Mouse (Mus musculus) heart, embryonic 11.5 days (tissue): Measurements from ENCODE around the gene Nkap. TPM values are rescaled to one million over a fixed set of nuclear protein-coding genes. Genes with fewer than 3 reads are reported as not detected.
"Not testable (repeated sequence)": the region's sequence is repeated elsewhere in the genome, so short reads cannot be mapped to it uniquely, and the experiment has no call there.

ENCODE experiments used
- ATAC-seq: fragments of 200-750 bp; cut with Nextera tagmentation; replicated peaks from 2 replicates; pipeline ENCODE4 v1.8.0; 2017; ENCODE audit warnings: moderate library complexity; ENCODE audit not compliant: insufficient number of reproducible peaks, low FRiP score, low TSS enrichment
- H3K27ac ChIP-seq: fragments of 300-500 bp; sonication (generic); 2 replicates; pipeline ENCODE4 v1.5.1; 2014; ENCODE audit warnings: mild to moderate bottlenecking, low read depth, low read length
- H3K27me3 ChIP-seq: fragments of 300-500 bp; sonication (generic); 2 replicates; pipeline ENCODE4 v1.6.1; 2014; ENCODE audit warnings: mild to moderate bottlenecking, low read length, mixed read lengths; ENCODE audit not compliant: control insufficient read depth, insufficient read depth
- H3K36me3 ChIP-seq: fragments of 300-500 bp; sonication (generic); 2 replicates; pipeline ENCODE4 v1.6.1; 2014; ENCODE audit warnings: mild to moderate bottlenecking, low read length, moderate library complexity, mixed read lengths; ENCODE audit not compliant: control insufficient read depth, insufficient read depth
- H3K4me1 ChIP-seq: fragments of 300-500 bp; sonication (generic); 2 replicates; pipeline ENCODE4 v1.6.1; 2014; ENCODE audit warnings: low read length; ENCODE audit not compliant: control insufficient read depth, insufficient read depth
- H3K4me2 ChIP-seq: fragments of 300-500 bp; sonication (generic); 2 replicates; pipeline ENCODE4 v1.6.1; 2014; ENCODE audit warnings: mild to moderate bottlenecking, moderate library complexity
- H3K4me3 ChIP-seq: fragments of 300-500 bp; sonication (generic); 2 replicates; pipeline ENCODE4 v1.5.1; 2014; ENCODE audit warnings: low read depth, low read length
- H3K9ac ChIP-seq: fragments of 300-500 bp; sonication (generic); 2 replicates; pipeline ENCODE4 v1.6.1; 2014; ENCODE audit warnings: mild to moderate bottlenecking, low read depth, low read length, moderate library complexity
- H3K9me3 ChIP-seq: fragments of 300-500 bp; sonication (generic); replicated peaks from 2 replicates; pipeline ENCODE4 v1.6.1; 2016; ENCODE audit warnings: low read length; ENCODE audit not compliant: control insufficient read depth
- WGBS: fragments of 180-500 bp; shearing (Covaris S2); extraction: QIAGEN DNeasy Blood & Tissue Kit; methylation state at CpG from one replicate; pipeline ENCODE4 v1.1.7; 2014; ENCODE audit not compliant: insufficient replicate concordance; 5-methylcytosine and 5-hydroxymethylcytosine counted together
- polyA plus RNA-seq: library from polyadenylated mRNA; unstranded; fragments of >200 nt; fragmentation: Nextera tagmentation; extraction: Ambion mirVana; gene quantifications from 2 replicates; pipeline ENCODE4 v1.2.1, GENCODE M21; 2014

The Nkap gene
- polyA plus RNA-seq: 14.3 and 17.1 TPM in 2 replicates

GRCm38 (mm10) chrX:37126671-37127358, at the start of gene Nkap:
Gene Nkap (plus strand): TSS chrX:37126795.
- ATAC-seq: peak; percentile 63; the same call in 1 of the 2 replicates
- H3K4me2 ChIP-seq: peak within 1 kb of the TSS; percentile 66
- H3K4me1 ChIP-seq: no peaks in the 10 kb centered on the region; the same call in 1 of the 2 replicates
- H3K9me3 ChIP-seq: no peaks in the 10 kb centered on the region
- no peaks in the 10 kb centered on the region for H3K36me3 ChIP-seq
- H3K4me3 ChIP-seq: peak within 1 kb of the TSS; percentile 61
- peak within 1 kb of the TSS; percentile 65 for H3K27ac ChIP-seq
- H3K9ac ChIP-seq: peak within 1 kb of the TSS; percentile 85
- WGBS: 12% methylated on average over 58 of the region's 58 CpGs
- H3K27me3 ChIP-seq: no peaks in the 10 kb centered on the region

GRCm38 (mm10) chrX:37080345-37080744, 46.2 kb upstream of the Nkap start:
- not testable (repeated sequence) for H3K4me1 ChIP-seq, H3K4me3 ChIP-seq, H3K4me2 ChIP-seq, H3K9ac ChIP-seq, H3K27me3 ChIP-seq, ATAC-seq, H3K9me3 ChIP-seq, H3K36me3 ChIP-seq, H3K27ac ChIP-seq
- 69% methylated on average over 3 of the region's 4 CpGs for WGBS

GRCm38 (mm10) chrX:37081194-37081593, 45.4 kb upstream of the Nkap start:
- Histone ChIP-seq H3K36me3 (no peaks in the 10 kb centered on the region), H3K4me1 (no peaks in the 10 kb centered on the region; the same call in 1 of the 2 replicates), H3K9me3 (no peaks in the 10 kb centered on the region), H3K27ac (no peak overlapping the region), H3K4me2 (no peak overlapping the region), H3K4me3 (no peak overlapping the region), H3K9ac (no peak overlapping the region), H3K27me3 (no peaks in the 10 kb centered on the region)
- 56% methylated on average over 6 of the region's 6 CpGs for WGBS
- ATAC-seq: no peak

GRCm38 (mm10) chrX:37084318-37084926, 42.2 kb upstream of the Nkap start:
- no peaks in the 10 kb centered on the region for H3K9me3 ChIP-seq
- peak overlapping the region; percentile 84 for H3K27ac ChIP-seq
- WGBS: 15% methylated on average over 19 of the region's 19 CpGs
- peak overlapping the region; percentile 73 for H3K4me2 ChIP-seq
- H3K36me3 ChIP-seq: no peaks in the 10 kb centered on the region
- H3K9ac ChIP-seq: peak overlapping the region; percentile 74
- no peaks in the 10 kb centered on the region; the same call in 1 of the 2 replicates for H3K4me1 ChIP-seq
- no peaks in the 10 kb centered on the region for H3K27me3 ChIP-seq
- 0 out of 2 replicates have a peak, but pooled peaks have one; percentile 2 for ATAC-seq
- peak overlapping the region; percentile 62 for H3K4me3 ChIP-seq

- no peaks in the 10 kb centered on the region for H3K36me3 ChIP-seq
- peak within 1 kb of the TSS; percentile 74 for H3K9ac ChIP-seq
- no peaks in the 10 kb centered on the region; the same call in 1 of the 2 replicates for H3K4me1 ChIP-seq
- ATAC-seq: peak; percentile 90
- H3K4me2 ChIP-seq: peak within 1 kb of the TSS; percentile 73
- H3K4me3 ChIP-seq: peak within 1 kb of the TSS; percentile 62
- WGBS: 13% methylated on average over 38 of the region's 38 CpGs
- H3K27me3 ChIP-seq: no peaks in the 10 kb centered on the region
- H3K27ac ChIP-seq: peak within 1 kb of the TSS; percentile 84
- H3K9me3 ChIP-seq: no peaks in the 10 kb centered on the region
Observed at GRCm38 (mm10) chrX:37084927-37085660, 41.5 kb upstream of the Nkap start, which contains the start of gene Rpl39. Gene Rpl39 (minus strand): TSS chrX:37085402.

DNA sequence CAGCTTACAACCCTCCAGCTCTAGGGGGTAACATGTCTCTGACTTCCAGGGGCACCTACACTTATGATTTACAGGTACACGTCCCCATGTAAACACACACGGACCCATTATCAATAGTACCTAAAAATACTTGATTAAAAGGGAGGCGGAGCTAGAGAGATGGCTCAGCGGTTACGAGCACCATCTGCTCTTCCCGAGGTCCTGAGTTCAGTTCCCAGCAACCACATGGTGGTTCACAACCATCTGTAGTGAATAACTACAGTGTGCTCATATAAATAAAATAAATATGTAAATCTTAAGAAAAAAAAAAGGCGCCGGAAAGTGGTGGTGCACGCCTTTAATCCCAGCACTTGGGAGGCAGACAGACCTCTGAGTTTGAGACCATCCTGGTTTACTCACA, 40.9 kb upstream of the Nkap start:
- no peak for ATAC-seq
- Histone ChIP-seq H3K4me2 (peak overlapping the region; percentile 73), H3K4me1 (no peaks in the 10 kb centered on the region; the same call in 1 of the 2 replicates), H3K27ac (peak overlapping the region; percentile 84; the same call in 1 of the 2 replicates), H3K4me3 (peak overlapping the region; percentile 62), H3K9me3 (no peaks in the 10 kb centered on the region), H3K36me3 (no peaks in the 10 kb centered on the region), H3K27me3 (no peaks in the 10 kb centered on the region), H3K9ac (peak overlapping the region; percentile 74; the same call in 1 of the 2 replicates)
- 22% methylated on average over 9 of the region's 9 CpGs for WGBS

- no peak overlapping the region for H3K4me2 ChIP-seq
- H3K4me1 ChIP-seq: no peaks in the 10 kb centered on the region
- no peak overlapping the region for H3K9ac ChIP-seq
- no peak overlapping the region for H3K27ac ChIP-seq
- no peak overlapping the region for H3K4me3 ChIP-seq
- H3K27me3 ChIP-seq: no peaks in the 10 kb centered on the region
- no peaks in the 10 kb centered on the region for H3K9me3 ChIP-seq
- WGBS: 81% methylated on average over 1 of the region's 1 CpGs
- no peaks in the 10 kb centered on the region for H3K36me3 ChIP-seq
- ATAC-seq: no peak
Observed at GRCm38 (mm10) chrX:37088778-37089177, 37.8 kb upstream of the Nkap start.

- no peak overlapping the region for H3K4me2 ChIP-seq
- no peaks in the 10 kb centered on the region for H3K27me3 ChIP-seq
- 74% methylated on average over 3 of the region's 3 CpGs for WGBS
- H3K27ac ChIP-seq: no peak overlapping the region
- no peak overlapping the region for H3K9ac ChIP-seq
- no peak overlapping the region for H3K4me3 ChIP-seq
- no peaks in the 10 kb centered on the region for H3K4me1 ChIP-seq
- no peak for ATAC-seq
- H3K36me3 ChIP-seq: 0 out of 2 replicates have a peak, but pooled peaks cover 1% of the 10 kb centered on the region
- no peaks in the 10 kb centered on the region for H3K9me3 ChIP-seq
Observed at GRCm38 (mm10) chrX:37091457-37091856, 35.1 kb upstream of the Nkap start.
